Mouse (Mus musculus) olfactory bulb, adult 2 months (tissue): Measurements from ENCODE around the gene Larp4. TPM values are rescaled to one million over a fixed set of nuclear protein-coding genes. Genes with fewer than 3 reads are reported as not detected.

Source experiments
- H3K27ac ChIP-seq: fragments of 200-500 bp; 2 replicates; pipeline ENCODE4 v1.5.1; 2012; ENCODE audit warnings: low read depth, low read length; ENCODE audit not compliant: insufficient read depth
- H3K4me1 ChIP-seq: fragments of 200-500 bp; 2 replicates; pipeline ENCODE4 v1.6.1; 2012; ENCODE audit warnings: low read length; ENCODE audit not compliant: control insufficient read depth, insufficient read depth
- H3K4me3 ChIP-seq: fragments of 200-500 bp; 2 replicates; pipeline ENCODE4 v1.5.1; 2012; ENCODE audit warnings: mild to moderate bottlenecking, low read depth, low read length, moderate library complexity; ENCODE audit not compliant: insufficient read depth
- CTCF ChIP-seq: fragments of 200-500 bp; IDR thresholded peaks from 2 replicates; pipeline ENCODE4 v1.5.1; 2012; ENCODE audit warnings: low read depth, mild to moderate bottlenecking, low read length, moderate library complexity; ENCODE audit not compliant: insufficient read depth
- POLR2A ChIP-seq: fragments of 200-500 bp; IDR thresholded peaks from 2 replicates; pipeline ENCODE4 v1.6.1; 2012; ENCODE audit warnings: mild to moderate bottlenecking, low read depth, low read length, moderate library complexity; ENCODE audit not compliant: insufficient read depth
- WGBS: fragments of 180-500 bp; shearing (Covaris S2); methylation state at CpG from one replicate; pipeline ENCODE4 v1.1.7; 2018; 5-methylcytosine and 5-hydroxymethylcytosine counted together
- polyA plus RNA-seq: library from polyadenylated mRNA; stranded (reverse); fragments of >200 nt; gene quantifications from 2 replicates; pipeline ENCODE4 v1.2.4, GENCODE M21; 2012; ENCODE audit warnings: low replicate concordance; ENCODE audit not compliant: missing spikeins, insufficient read depth, insufficient read length

Larp4 gene
- polyA plus RNA-seq, 1 experiment = not detected

GRCm38 (mm10) chr15:100045576-100045975 is 75.7 kb downstream of the Larp4 start:
- TF ChIP-seq POLR2A (no peak), CTCF (no peak)
- H3K4me3 ChIP-seq = no peak overlapping the region
- H3K27ac ChIP-seq = no peak overlapping the region
- 40% methylated on average over 6 of the region's 6 CpGs for WGBS
- H3K4me1 ChIP-seq = peaks cover 23% of the 10 kb centered on the region

GRCm38 (mm10) chr15:100049496-100050087 is 79.7 kb downstream of the Larp4 start:
- H3K27ac ChIP-seq = no peak overlapping the region
- 49% methylated on average over 7 of the region's 7 CpGs for WGBS
- peaks cover 24% of the 10 kb centered on the region for H3K4me1 ChIP-seq
- no peak for TF ChIP-seq CTCF
- TF ChIP-seq POLR2A = no peak
- H3K4me3 ChIP-seq = no peak overlapping the region

GRCm38 (mm10) chr15:100050940-100051339 is 81.1 kb downstream of the Larp4 start:
- no peak overlapping the region for H3K4me3 ChIP-seq
- WGBS = 63% methylated on average over 7 of the region's 7 CpGs
- H3K4me1 ChIP-seq = peaks cover 19% of the 10 kb centered on the region
- H3K27ac ChIP-seq = no peak overlapping the region; the same call in 1 of the 2 replicates
- TF ChIP-seq CTCF = no peak
- no peak for TF ChIP-seq POLR2A

DNA sequence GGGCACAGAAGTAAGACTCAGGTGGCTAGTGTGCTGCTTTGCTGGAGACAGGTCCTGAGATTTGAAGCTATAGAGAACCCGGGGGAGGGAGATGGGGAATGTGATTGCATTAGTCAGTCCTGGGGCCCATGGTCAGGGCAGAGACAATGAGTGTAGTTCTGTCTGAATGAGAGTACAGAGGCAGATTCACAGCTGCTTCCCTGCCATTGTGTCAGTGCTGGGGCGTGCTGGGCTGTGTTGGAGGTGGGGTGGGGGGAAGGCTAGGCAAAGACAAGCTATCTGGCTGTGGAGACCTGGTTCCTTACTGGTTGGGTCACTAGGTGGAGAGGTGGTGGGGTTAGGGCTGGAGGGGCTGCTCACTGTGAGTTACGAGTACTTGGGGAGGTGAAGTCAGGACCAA is 82.9 kb downstream of the Larp4 start:
- H3K27ac ChIP-seq = peak overlapping the region; percentile 67
- H3K4me3 ChIP-seq = no peak overlapping the region
- peaks cover 23% of the 10 kb centered on the region for H3K4me1 ChIP-seq
- WGBS = 36% methylated on average over 3 of the region's 3 CpGs
- no peak for TF ChIP-seq POLR2A
- no peak for TF ChIP-seq CTCF

GRCm38 (mm10) chr15:100056397-100056908 is 86.6 kb downstream of the Larp4 start:
- 56% methylated on average over 7 of the region's 7 CpGs for WGBS
- Histone ChIP-seq H3K4me1 (peaks cover 24% of the 10 kb centered on the region), H3K27ac (peak overlapping the region; percentile 38; the same call in 1 of the 2 replicates), H3K4me3 (no peak overlapping the region)
- no peak for TF ChIP-seq CTCF
- TF ChIP-seq POLR2A = no peak

DNA sequence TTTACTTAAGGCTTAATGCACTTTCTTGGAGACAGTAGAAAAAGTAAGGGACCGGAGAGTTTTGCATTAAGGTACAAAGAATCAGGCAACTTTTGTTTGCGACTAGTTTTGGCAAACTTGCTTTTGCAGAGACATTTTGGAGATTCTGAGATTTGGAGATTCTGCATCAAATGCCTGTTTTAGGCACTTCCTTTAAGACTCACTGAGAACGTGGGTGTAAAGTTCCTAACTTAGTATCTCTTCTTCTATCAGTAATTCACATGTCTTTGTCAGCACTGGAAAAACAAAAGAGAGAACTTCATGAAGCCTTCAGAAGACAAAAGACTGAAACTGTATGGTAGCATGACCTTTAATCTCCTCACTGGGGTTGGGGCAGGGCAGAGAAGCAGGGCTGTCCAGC is 87.8 kb downstream of the Larp4 start:
- Histone ChIP-seq H3K27ac (no peak overlapping the region), H3K4me1 (peaks cover 20% of the 10 kb centered on the region), H3K4me3 (no peak overlapping the region)
- TF ChIP-seq CTCF = no peak
- TF ChIP-seq POLR2A = no peak
- WGBS = 57% methylated on average over 3 of the region's 3 CpGs

DNA sequence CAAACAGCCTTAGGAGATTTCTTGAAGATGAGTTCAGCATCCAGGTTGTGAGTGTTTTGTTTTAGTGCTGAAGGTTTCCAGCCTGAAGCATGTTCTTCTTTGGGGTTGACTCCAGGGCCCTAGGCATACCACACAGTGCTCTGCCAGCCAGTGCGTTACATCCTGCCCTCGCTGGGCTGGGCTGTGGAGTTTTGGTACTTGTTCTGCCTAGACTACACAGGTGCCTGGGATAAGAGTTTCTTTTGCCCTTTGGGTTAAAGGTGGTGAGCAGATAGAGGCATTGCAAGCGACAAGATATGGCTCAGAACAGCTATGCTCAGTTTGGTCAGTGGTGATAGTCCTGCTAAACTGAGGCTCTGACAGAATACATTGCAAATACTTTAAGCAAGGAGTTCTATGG is 88.3 kb downstream of the Larp4 start:
- Histone ChIP-seq H3K4me3 (no peak overlapping the region), H3K4me1 (peaks cover 16% of the 10 kb centered on the region), H3K27ac (0 out of 2 replicates have a peak overlapping the region, but pooled peaks have one; percentile 36)
- TF ChIP-seq CTCF (no peak), POLR2A (no peak)
- WGBS = 93% methylated on average over 3 of the region's 3 CpGs

DNA sequence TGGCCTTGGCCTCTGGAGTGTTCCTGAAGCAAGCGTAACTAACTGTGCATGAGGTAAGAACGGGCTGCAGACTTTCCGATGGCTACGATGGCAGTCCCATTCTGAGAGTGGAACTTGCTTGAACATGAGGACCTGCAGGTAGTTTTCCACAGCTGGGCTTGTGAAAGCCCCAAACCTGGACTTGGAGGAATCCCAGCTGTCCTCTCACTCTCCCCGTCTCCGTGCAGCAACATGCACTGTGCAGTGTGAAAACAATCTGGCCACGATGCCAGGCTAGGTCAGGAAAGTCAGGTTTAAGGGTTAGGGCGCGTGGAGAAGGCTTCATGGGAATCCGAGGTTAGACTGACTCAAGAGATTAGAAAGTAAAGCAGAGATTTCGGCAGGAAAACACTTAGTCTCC is 89.0 kb downstream of the Larp4 start:
- Histone ChIP-seq H3K4me1 (peaks cover 17% of the 10 kb centered on the region), H3K27ac (no peak overlapping the region), H3K4me3 (no peak overlapping the region)
- TF ChIP-seq POLR2A (no peak), CTCF (no peak)
- WGBS = 68% methylated on average over 11 of the region's 11 CpGs

DNA sequence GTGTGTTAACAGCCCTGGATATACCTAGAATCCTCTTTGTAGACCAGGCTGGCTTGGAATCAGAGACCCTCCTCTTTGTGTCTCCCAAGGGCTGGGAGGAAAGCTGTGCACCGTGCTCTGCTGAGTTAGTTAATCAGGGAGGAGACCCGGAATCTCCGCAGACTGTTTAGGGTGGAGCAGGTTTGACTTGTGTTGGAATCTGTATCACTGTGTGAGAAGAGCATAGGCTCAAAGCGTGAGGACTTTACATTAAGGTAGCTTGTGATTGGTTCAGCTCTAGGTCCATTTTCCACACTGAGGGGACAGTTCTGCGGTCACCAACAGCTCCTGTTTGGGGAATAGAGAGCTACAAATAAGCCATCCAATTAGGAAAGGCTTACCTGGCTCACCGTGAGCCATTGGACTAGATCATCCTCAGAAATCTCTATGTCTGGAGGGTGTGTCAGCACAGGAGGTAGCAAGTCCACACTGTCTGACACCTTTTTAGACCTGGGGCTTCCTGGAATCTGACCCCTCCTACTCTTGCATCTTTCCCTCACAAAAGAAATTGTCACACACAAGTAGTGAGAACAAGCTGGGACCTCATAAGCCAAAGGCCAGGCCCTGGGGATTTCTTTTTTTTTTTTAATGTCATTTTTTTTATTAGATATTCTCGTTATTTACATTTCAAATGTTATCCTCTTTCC is 89.9 kb downstream of the Larp4 start:
- TF ChIP-seq CTCF = no peak
- no peak for TF ChIP-seq POLR2A
- 59% methylated on average over 7 of the region's 7 CpGs for WGBS
- no peak overlapping the region for H3K4me3 ChIP-seq
- H3K27ac ChIP-seq = no peak overlapping the region
- H3K4me1 ChIP-seq = peaks cover 17% of the 10 kb centered on the region
